Mouse (Mus musculus) kidney, adult 2 months (tissue): ENCODE data around the gene Olfr291.

Experiments
- CTCF ChIP-seq: fragments of 200-500 bp; conservative IDR thresholded peaks from 2 replicates; pipeline ENCODE4 v1.5.1; 2011; ENCODE audit warnings: low read depth, mild to moderate bottlenecking, control low read depth, low read length, moderate library complexity, mixed read lengths; ENCODE audit not compliant: insufficient read depth, insufficient read length
- POLR2A ChIP-seq: fragments of 200-500 bp; IDR thresholded peaks from one replicate; pipeline ENCODE4 v1.6.1; 2011; ENCODE audit warnings: low read depth, low read length, control low read depth

DNA sequence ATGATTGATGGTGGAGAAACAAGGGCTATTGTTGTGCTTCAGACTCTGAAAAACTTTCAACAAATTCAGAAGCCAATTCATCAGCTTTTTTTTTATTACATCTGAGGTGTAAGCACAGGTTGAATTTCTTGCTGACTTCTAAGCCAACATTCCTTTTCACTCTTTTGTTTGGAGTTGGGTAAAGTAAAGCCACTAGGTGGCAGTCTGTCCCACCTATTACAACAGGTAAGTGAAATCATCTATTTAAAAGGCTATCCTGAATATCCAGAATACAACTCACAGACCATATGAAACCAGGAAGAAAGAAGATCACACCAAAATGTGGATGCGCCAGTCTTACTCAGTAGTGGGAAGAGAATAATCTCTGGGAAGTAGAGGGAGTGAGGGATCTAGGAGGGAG, 31.2 kb downstream of the Olfr291 start:
- TF ChIP-seq CTCF = no peak
- no peak for TF ChIP-seq POLR2A
